Comparison of ENCODE assay signal across 8 mouse cellular contexts in the genomic region with DNA sequence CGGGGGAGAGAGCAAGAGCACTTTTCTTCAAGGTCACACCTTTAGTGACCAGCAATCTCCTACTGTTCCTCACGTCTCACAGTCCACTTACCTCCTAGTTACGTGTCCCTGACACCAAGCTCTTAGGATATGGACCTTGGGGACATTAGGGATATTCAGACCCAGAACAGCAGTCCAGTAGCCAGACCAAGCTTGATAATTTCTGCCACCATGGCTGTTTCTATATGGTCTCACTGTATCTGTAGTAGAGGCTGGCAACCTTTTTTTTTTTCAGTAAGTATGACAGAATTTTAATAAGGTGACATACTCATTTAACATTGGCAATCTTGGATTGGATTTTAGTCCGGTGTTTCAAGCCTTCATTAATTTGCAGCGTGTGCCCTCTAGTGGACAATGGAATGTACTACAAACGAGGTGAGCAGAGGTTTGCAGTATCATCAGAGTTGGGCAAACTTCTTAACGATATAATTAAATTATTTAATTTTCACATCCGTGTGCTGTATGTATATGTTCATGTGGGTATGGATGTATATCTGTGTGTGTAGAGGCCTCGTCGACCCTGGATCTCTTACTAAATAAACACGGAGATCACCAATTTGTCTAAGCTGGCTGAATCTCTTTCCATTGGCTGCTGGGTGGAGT. TPM values are rescaled to one million over a fixed set of nuclear protein-coding genes. Genes with fewer than 3 reads are reported as not detected.
A peak's percentile ranks its signal among the peaks of the same experiment; 100 is the strongest.
DNase-seq lines count a peak whose midpoint lies in the region; ATAC-seq and TF ChIP-seq lines count a peak whose summit lies in the region.

No protein-coding gene starts in this region.

- H3K4me1 ChIP-seq in hindbrain, embryonic 13.5 days (replicated peaks) = no peaks in the 10 kb centered on the region
- no peaks in the 10 kb centered on the region for H3K4me1 ChIP-seq in limb, embryonic 14.5 days (ENCODE audit: control insufficient read depth, insufficient read depth, low read length)

- 18% methylated on average over 11 of the region's 11 CpGs for WGBS in hindbrain, embryonic 13.5 days
- WGBS in limb, embryonic 14.5 days = 18% methylated on average over 11 of the region's 11 CpGs

- H3K4me2 ChIP-seq in hindbrain, embryonic 13.5 days = no peak overlapping the region
- H3K4me2 ChIP-seq in limb, embryonic 14.5 days (replicated peaks; ENCODE audit: low read depth, low read length, severe bottlenecking) = no peak overlapping the region
- H3K4me2 ChIP-seq in myocyte (ENCODE audit: low read depth) = peak overlapping the region; percentile 54

- no peak overlapping the region for H3K4me3 ChIP-seq in hindbrain, embryonic 13.5 days
- H3K4me3 ChIP-seq in limb, embryonic 14.5 days (replicated peaks; ENCODE audit: low read length) = no peak overlapping the region
- H3K4me3 ChIP-seq in myocyte = no peak overlapping the region

- peak; percentile 45 to 59 for DNase-seq in left cerebral cortex, adult 18-20 months (ENCODE audit: low spot score in 2 of 2)
- DNase-seq in left cerebral cortex, postnatal 36 days (ENCODE audit: low spot score in 2 of 2) = no peak
- DNase-seq in ZHBTc4 (ENCODE audit: low read depth, low spot score) = peak; percentile 54
- peak; percentile 45 for DNase-seq in embryo, embryonic 9.5 days (ENCODE audit: extremely low spot score)
- DNase-seq in limb, embryonic 14.5 days (ENCODE audit: low spot score) = peak; percentile 34
- no peak for DNase-seq in ovary, postnatal 10 days (ENCODE audit: low spot score)

- TF ChIP-seq POLR2A in limb, embryonic 14.5 days (IDR thresholded peaks at IDR 0.05; ENCODE audit: borderline replicate concordance, extremely low read depth, insufficient read depth, insufficient read length) = no peak
- no peak for TF ChIP-seq POLR2A in myocyte (IDR thresholded peaks at IDR 0.05; ENCODE audit: insufficient read length, low read depth)

- H3ac ChIP-seq in myocyte (ENCODE audit: control insufficient read depth, insufficient read length) = no peak overlapping the region

- peak; percentile 50; the same call in 1 of the 2 replicates for ATAC-seq in hindbrain, embryonic 13.5 days (ENCODE audit: low FRiP score)
- ATAC-seq in limb, embryonic 14.5 days (ENCODE audit: low FRiP score, low read depth) = no peak

- H3K9ac ChIP-seq in hindbrain, embryonic 13.5 days = no peak overlapping the region
- H3K9ac ChIP-seq in limb, embryonic 14.5 days (ENCODE audit: low read depth, low read length, severe bottlenecking) = no peak overlapping the region

- intact Hi-C loops in left cerebral cortex, postnatal 36 days (cut with DNase I) = loop anchor here (1.0 kb wide), 2 partner anchors 127 to 187 kb away; no protein-coding TSS in a partner anchor

- 0 out of 2 replicates have a peak, but pooled peaks cover 9% of the 10 kb centered on the region for H3K27me3 ChIP-seq in hindbrain, embryonic 13.5 days
- H3K27me3 ChIP-seq in limb, embryonic 14.5 days (ENCODE audit: control insufficient read depth, insufficient read depth, low read length) = no peaks in the 10 kb centered on the region
- no peaks in the 10 kb centered on the region for H3K27me3 ChIP-seq in myocyte (ENCODE audit: control insufficient read depth, insufficient read depth, insufficient read length)

- H3K27ac ChIP-seq in hindbrain, embryonic 13.5 days = no peak overlapping the region
- H3K27ac ChIP-seq in limb, embryonic 14.5 days (replicated peaks; ENCODE audit: low read depth, low read length) = no peak overlapping the region

- H3K9me3 ChIP-seq in hindbrain, embryonic 13.5 days = no peaks in the 10 kb centered on the region
- no peaks in the 10 kb centered on the region for H3K9me3 ChIP-seq in limb, embryonic 14.5 days (ENCODE audit: control insufficient read depth, low read length)

- no peaks in the 10 kb centered on the region for H3K79me2 ChIP-seq in myocyte (ENCODE audit: control insufficient read depth, insufficient read depth)

- no peaks in the 10 kb centered on the region for H3K36me3 ChIP-seq in hindbrain, embryonic 13.5 days
- H3K36me3 ChIP-seq in limb, embryonic 14.5 days (ENCODE audit: control insufficient read depth, insufficient read depth, low read length) = no peaks in the 10 kb centered on the region
- H3K36me3 ChIP-seq in myocyte (ENCODE audit: control insufficient read depth, insufficient read depth) = no peaks in the 10 kb centered on the region

TF ChIP-seq in myocyte, 11 proteins besides CTCF, POLR2A, EP300 and RAD21:
- TF ChIP-seq SRF (IDR thresholded peaks at IDR 0.05; ENCODE audit: control insufficient read depth, insufficient read length, low read depth) = no peak
- no peak for TF ChIP-seq TCF12 (IDR thresholded peaks at IDR 0.05; ENCODE audit: insufficient read depth, poor library complexity, severe bottlenecking)
- no peak for TF ChIP-seq MYOG (IDR thresholded peaks at IDR 0.05; ENCODE audit: control insufficient read depth in 1 of 3, insufficient read depth in 1 of 3, insufficient read length in 2 of 3, low read depth in 2 of 3)
- TF ChIP-seq USF1 (IDR thresholded peaks at IDR 0.05; ENCODE audit: low read depth) = no peak

RNA-seq across cellular contexts. Expression of gene Ptpn5, which starts 17.1 kb away (rescaled TPM):
- total RNA-seq in left cerebral cortex, adult 18-20 months (2021) = 100 to 1,000 TPM; 187 to 189 TPM
- 100 to 1,000 TPM; 149 to 184 TPM for total RNA-seq in left cerebral cortex, postnatal 36 days (2021)
- 112 and 120 TPM in 2 replicates for polyA plus RNA-seq in hindbrain, embryonic 13.5 days (2015; fragmentation: Nextera tagmentation; extraction: Ambion mirVana)
- polyA plus RNA-seq in limb, embryonic 14.5 days (2012; rRNA removed) = 0.54 and 0.74 TPM in 2 replicates
- polyA plus RNA-seq in limb, embryonic 14.5 days (2014; fragmentation: Nextera tagmentation; extraction: Ambion mirVana) = 0.22 TPM in 1 of 2 replicates, not detected in the other
- 0.49 TPM for polyA plus RNA-seq in myocyte (2012; fragmentation: generic; extraction: Trizol)

RNA-seq across cellular contexts. Expression of gene Mrgpra6, which starts 54.2 kb away (rescaled TPM):
- total RNA-seq in left cerebral cortex, adult 18-20 months (2021) = not detected
- not detected for total RNA-seq in left cerebral cortex, postnatal 36 days (2021)
- not detected in 2 replicates for polyA plus RNA-seq in hindbrain, embryonic 13.5 days (2015; fragmentation: Nextera tagmentation; extraction: Ambion mirVana)
- polyA plus RNA-seq in limb, embryonic 14.5 days (2012; rRNA removed) = not detected in 2 replicates
- not detected in 2 replicates for polyA plus RNA-seq in limb, embryonic 14.5 days (2014; fragmentation: Nextera tagmentation; extraction: Ambion mirVana)
- not detected for polyA plus RNA-seq in myocyte (2012; fragmentation: generic; extraction: Trizol)

Comparison
In these comparisons a context has a peak if more than half of its experiments do, and no peak if none do; other contexts are left out.
1. DNase-seq: peak in left cerebral cortex, adult 18-20 months (2 of 2), ZHBTc4 (single experiment), embryo, embryonic 9.5 days (single experiment) and limb, embryonic 14.5 days (single experiment); none in left cerebral cortex, postnatal 36 days (0 of 2) and ovary, postnatal 10 days (single experiment).
2. RNA of gene Ptpn5, which starts 17.1 kb away (polyA plus RNA-seq): 112 to 120 TPM in hindbrain, embryonic 13.5 days; 0.22 to 0.74 TPM in limb, embryonic 14.5 days and 0.49 TPM in myocyte (single experiment); every median in the first group is over 10 times any median in the second.